Mouse (Mus musculus) kidney, embryonic 14.5 days (tissue): ENCODE measurements around the gene Cacna2d3. TPM values are rescaled to one million over a fixed set of nuclear protein-coding genes. Genes with fewer than 3 reads are reported as not detected.

Experiments used
- ATAC-seq: fragments of 200-750 bp; cut with Nextera tagmentation; 2 replicates; pipeline ENCODE4 v1.8.0; 2017; ENCODE audit warnings: moderate number of reproducible peaks, mild to moderate bottlenecking, moderate TSS enrichment, moderate library complexity; ENCODE audit not compliant: low FRiP score, low TSS enrichment
- H3K27ac ChIP-seq: fragments of 300-500 bp; sonication (generic); 2 replicates; pipeline ENCODE4 v1.5.1; 2014; ENCODE audit warnings: low read depth, mild to moderate bottlenecking, low read length, moderate library complexity, mixed read lengths
- H3K27me3 ChIP-seq: fragments of 300-500 bp; sonication (generic); 2 replicates; pipeline ENCODE4 v1.6.1; 2014; ENCODE audit warnings: mild to moderate bottlenecking, low read length; ENCODE audit not compliant: control insufficient read depth, insufficient read depth
- H3K36me3 ChIP-seq: fragments of 300-500 bp; sonication (generic); 2 replicates; pipeline ENCODE4 v1.6.1; 2014; ENCODE audit warnings: low read length, mixed read lengths; ENCODE audit not compliant: control insufficient read depth, insufficient read depth
- H3K4me1 ChIP-seq: fragments of 300-500 bp; sonication (generic); 2 replicates; pipeline ENCODE4 v1.6.1; 2014; ENCODE audit warnings: low read length, mixed read lengths; ENCODE audit not compliant: control insufficient read depth, insufficient read depth
- H3K4me2 ChIP-seq: fragments of 300-500 bp; sonication (generic); replicated peaks from 2 replicates; pipeline ENCODE4 v1.6.1; 2014; ENCODE audit warnings: low read depth, mild to moderate bottlenecking, low read length
- H3K4me3 ChIP-seq: fragments of 300-500 bp; sonication (generic); 2 replicates; pipeline ENCODE4 v1.5.1; 2014; ENCODE audit warnings: mild to moderate bottlenecking, low read length
- H3K9ac ChIP-seq: fragments of 300-500 bp; sonication (generic); 2 replicates; pipeline ENCODE4 v1.6.1; 2014; ENCODE audit warnings: low read depth, mild to moderate bottlenecking, low read length, moderate library complexity
- H3K9me3 ChIP-seq: fragments of 300-500 bp; sonication (generic); 2 replicates; pipeline ENCODE4 v1.6.1; 2016; ENCODE audit warnings: low read length; ENCODE audit not compliant: control insufficient read depth
- WGBS: fragments of 180-500 bp; shearing (Covaris S2); extraction: QIAGEN DNeasy Blood & Tissue Kit; methylation state at CpG from one replicate; pipeline ENCODE4 v1.1.7; 2014; 5-methylcytosine and 5-hydroxymethylcytosine counted together
- polyA plus RNA-seq: library from polyadenylated mRNA; unstranded; fragments of >200 nt; fragmentation: Nextera tagmentation; extraction: Ambion mirVana; gene quantifications from 2 replicates; pipeline ENCODE4 v1.2.1, GENCODE M21; 2014

Gene Cacna2d3
- polyA plus RNA-seq, 1 experiment from 2014 or later: 3.9 TPM

- Histone ChIP-seq H3K27ac (no peak overlapping the region), H3K9me3 (no peaks in the 10 kb centered on the region), H3K9ac (no peak overlapping the region), H3K36me3 (no peaks in the 10 kb centered on the region), H3K27me3 (no peaks in the 10 kb centered on the region), H3K4me2 (no peak overlapping the region), H3K4me1 (no peaks in the 10 kb centered on the region), H3K4me3 (no peak overlapping the region)
- 83% methylated on average over 4 of the region's 4 CpGs for WGBS
- ATAC-seq: no peak
These were observed 499.3 kb downstream of the Cacna2d3 start for GRCm38 (mm10) chr14:29222191-29222882.

DNA sequence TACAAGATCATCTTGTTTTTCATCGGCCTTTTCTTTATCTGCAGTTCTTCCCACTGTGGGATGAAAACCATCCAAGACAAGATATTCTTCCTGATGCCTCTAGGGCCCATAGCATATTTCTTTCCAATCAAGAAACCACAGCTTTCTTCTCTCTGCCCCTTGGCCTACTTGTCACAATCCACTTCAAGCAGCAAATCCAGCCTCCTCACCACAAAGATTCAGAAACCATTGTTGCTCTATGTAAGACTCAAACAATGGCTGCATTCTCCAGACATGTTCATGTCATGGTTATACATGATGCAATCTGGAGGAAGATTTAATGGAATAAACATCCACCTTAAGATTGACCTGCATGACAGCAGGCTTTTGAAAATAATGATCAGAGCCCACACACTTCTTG lies 505.6 kb downstream of the Cacna2d3 start:
- ATAC-seq: no peak
- H3K9me3 ChIP-seq: no peaks in the 10 kb centered on the region
- WGBS: 87% methylated on average over 1 of the region's 1 CpGs

GRCm38 (mm10) chr14:29204967-29205268 lies 516.7 kb downstream of the Cacna2d3 start:
- H3K4me2 ChIP-seq: no peak overlapping the region
- H3K36me3 ChIP-seq: no peaks in the 10 kb centered on the region
- H3K4me3 ChIP-seq: no peak overlapping the region
- H3K9ac ChIP-seq: no peak overlapping the region
- WGBS: 55% methylated on average over 1 of the region's 1 CpGs
- no peaks in the 10 kb centered on the region for H3K9me3 ChIP-seq
- no peaks in the 10 kb centered on the region for H3K27me3 ChIP-seq
- no peak overlapping the region for H3K27ac ChIP-seq
- no peaks in the 10 kb centered on the region for H3K4me1 ChIP-seq
- no peak for ATAC-seq

More for the DNA sequence above, 505.6 kb downstream of the Cacna2d3 start:
- H3K9ac ChIP-seq: no peak overlapping the region
- no peak overlapping the region for H3K27ac ChIP-seq
- H3K4me3 ChIP-seq: no peak overlapping the region
- H3K27me3 ChIP-seq: no peaks in the 10 kb centered on the region
- H3K36me3 ChIP-seq: no peaks in the 10 kb centered on the region
- H3K4me1 ChIP-seq: no peaks in the 10 kb centered on the region
- H3K4me2 ChIP-seq: no peak overlapping the region

DNA sequence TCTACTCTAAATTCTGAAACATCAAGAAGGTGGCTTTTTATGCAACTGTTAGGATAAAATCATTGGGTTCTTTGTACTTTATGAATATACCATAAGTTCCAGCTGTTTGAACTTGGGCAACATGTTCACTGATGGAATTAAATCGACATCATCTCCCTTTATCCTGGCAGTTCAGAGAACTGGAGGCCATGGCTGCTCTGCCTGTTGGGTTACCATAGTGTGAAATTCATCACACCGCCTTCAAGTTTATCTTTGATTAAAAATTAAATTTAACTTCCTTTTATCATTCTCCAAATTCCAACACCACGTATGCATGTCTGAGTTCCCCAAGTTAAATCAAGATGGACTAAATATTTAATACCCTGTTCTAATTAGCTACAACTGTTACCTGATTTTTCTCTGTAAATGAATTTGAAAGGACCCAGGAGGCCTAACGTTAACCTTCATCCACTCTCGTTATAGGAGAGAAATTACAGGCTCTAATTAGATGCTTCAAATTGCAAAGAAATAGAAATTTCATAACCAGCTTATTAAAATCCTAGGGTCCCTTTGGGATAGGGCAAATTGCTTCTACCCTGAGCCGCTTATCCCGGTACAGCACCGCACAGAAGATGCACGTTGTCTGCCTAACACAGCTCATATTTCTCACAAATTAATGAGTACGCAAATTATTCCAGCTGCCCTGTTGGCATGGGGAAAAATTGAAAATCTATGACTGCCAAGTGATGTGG lies 517.3 kb downstream of the Cacna2d3 start:
- H3K4me1 ChIP-seq: no peaks in the 10 kb centered on the region
- no peaks in the 10 kb centered on the region for H3K9me3 ChIP-seq
- H3K27ac ChIP-seq: no peak overlapping the region
- no peak overlapping the region for H3K4me2 ChIP-seq
- H3K27me3 ChIP-seq: no peaks in the 10 kb centered on the region
- H3K4me3 ChIP-seq: no peak overlapping the region
- no peaks in the 10 kb centered on the region for H3K36me3 ChIP-seq
- 92% methylated on average over 10 of the region's 10 CpGs for WGBS
- H3K9ac ChIP-seq: no peak overlapping the region
- ATAC-seq: no peak

GRCm38 (mm10) chr14:29196171-29196570 lies 525.5 kb downstream of the Cacna2d3 start:
- H3K4me2 ChIP-seq: no peak overlapping the region
- no peak overlapping the region for H3K9ac ChIP-seq
- no peaks in the 10 kb centered on the region for H3K36me3 ChIP-seq
- H3K4me3 ChIP-seq: no peak overlapping the region
- no peaks in the 10 kb centered on the region for H3K9me3 ChIP-seq
- H3K27me3 ChIP-seq: no peaks in the 10 kb centered on the region
- no peaks in the 10 kb centered on the region for H3K4me1 ChIP-seq
- no peak for ATAC-seq
- H3K27ac ChIP-seq: no peak overlapping the region

GRCm38 (mm10) chr14:29191426-29191825 lies 530.2 kb downstream of the Cacna2d3 start:
- H3K4me3 ChIP-seq: no peak overlapping the region
- no peak for ATAC-seq
- H3K9me3 ChIP-seq: no peaks in the 10 kb centered on the region
- H3K9ac ChIP-seq: no peak overlapping the region
- no peaks in the 10 kb centered on the region for H3K4me1 ChIP-seq
- no peak overlapping the region for H3K4me2 ChIP-seq
- no peak overlapping the region for H3K27ac ChIP-seq
- 87% methylated on average over 3 of the region's 3 CpGs for WGBS
- no peaks in the 10 kb centered on the region for H3K36me3 ChIP-seq
- no peaks in the 10 kb centered on the region for H3K27me3 ChIP-seq

DNA sequence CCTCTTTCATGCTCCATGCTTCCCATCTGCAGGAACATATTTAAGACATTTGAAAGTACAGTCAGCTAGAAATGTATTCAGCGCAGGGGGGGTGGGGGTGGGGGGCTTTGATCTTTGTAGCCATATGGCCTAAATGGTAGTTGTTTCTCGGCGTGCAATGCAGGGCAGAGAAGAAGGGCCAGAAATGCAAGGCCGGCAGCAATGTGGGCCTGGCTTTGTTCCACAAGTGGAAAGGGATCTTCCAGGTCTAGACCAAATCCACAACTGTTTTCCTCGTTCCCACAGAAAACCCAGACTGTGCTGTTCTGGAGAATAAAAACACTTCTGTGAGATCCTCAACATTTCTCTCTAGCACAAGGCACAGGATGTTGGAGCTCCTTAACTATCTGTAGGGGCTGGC lies 537.9 kb downstream of the Cacna2d3 start:
- H3K4me1 ChIP-seq: peaks cover 9% of the 10 kb centered on the region; the same call in 1 of the 2 replicates
- H3K36me3 ChIP-seq: no peaks in the 10 kb centered on the region
- H3K4me3 ChIP-seq: no peak overlapping the region
- H3K27ac ChIP-seq: no peak overlapping the region
- no peak overlapping the region for H3K9ac ChIP-seq
- H3K9me3 ChIP-seq: no peaks in the 10 kb centered on the region
- WGBS: 77% methylated on average over 5 of the region's 5 CpGs
- no peak for ATAC-seq
- H3K27me3 ChIP-seq: no peaks in the 10 kb centered on the region
- no peak overlapping the region for H3K4me2 ChIP-seq

- no peak overlapping the region for H3K4me2 ChIP-seq
- whole genome bisulfite sequencing: 40% methylated on average over 11 of the region's 11 CpGs
- H3K4me1 ChIP-seq: peaks cover 12% of the 10 kb centered on the region; the same call in 1 of the 2 replicates
- H3K4me3 ChIP-seq: no peak overlapping the region
- no peaks in the 10 kb centered on the region for H3K36me3 ChIP-seq
- no peak for ATAC-seq
- H3K27me3 ChIP-seq: no peaks in the 10 kb centered on the region
- H3K27ac ChIP-seq: no peak overlapping the region
- H3K9ac ChIP-seq: no peak overlapping the region
- H3K9me3 ChIP-seq: no peaks in the 10 kb centered on the region
These were observed 542.2 kb downstream of the Cacna2d3 start for GRCm38 (mm10) chr14:29179397-29179888.

DNA sequence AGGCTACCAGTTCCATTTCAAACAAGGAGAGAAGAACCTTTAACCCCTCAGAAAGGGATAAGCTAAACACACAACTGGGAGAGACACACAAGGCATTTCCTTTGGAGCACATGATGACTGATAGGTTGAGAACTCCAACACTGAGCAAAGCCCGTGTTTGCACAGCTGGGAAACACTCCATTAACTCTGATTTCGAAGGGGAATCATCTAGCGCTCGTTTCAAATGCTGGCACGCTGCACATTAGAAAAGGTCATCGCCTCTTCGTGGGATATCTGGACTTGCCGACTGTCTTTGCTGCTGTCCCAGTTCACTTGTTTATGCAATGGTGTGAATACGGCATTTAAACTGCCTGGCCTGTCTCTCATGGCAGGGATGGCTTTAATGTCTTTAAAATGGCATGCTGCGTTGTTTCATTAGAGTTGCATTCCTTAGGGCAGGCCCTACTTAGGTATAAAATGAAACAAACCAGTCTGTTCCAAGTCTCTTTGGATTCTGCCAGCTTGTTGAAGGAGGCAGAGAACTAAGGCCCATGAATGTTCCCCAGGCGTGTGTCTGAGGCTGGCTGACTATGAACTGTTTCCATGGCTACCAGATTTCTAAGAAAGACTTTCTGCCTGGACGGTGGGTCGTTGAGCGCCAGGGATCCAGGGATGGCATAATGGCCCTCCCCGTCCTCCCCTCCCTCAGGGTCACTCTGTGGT lies 542.8 kb downstream of the Cacna2d3 start:
- Histone ChIP-seq H3K36me3 (no peaks in the 10 kb centered on the region), H3K4me3 (no peak overlapping the region), H3K27ac (no peak overlapping the region), H3K27me3 (no peaks in the 10 kb centered on the region), H3K9ac (no peak overlapping the region), H3K9me3 (no peaks in the 10 kb centered on the region), H3K4me1 (peaks cover 12% of the 10 kb centered on the region; the same call in 1 of the 2 replicates), H3K4me2 (no peak overlapping the region)
- whole genome bisulfite sequencing: 17% methylated on average over 15 of the region's 15 CpGs
- ATAC-seq: peak; percentile 64
